Mouse (Mus musculus): ENCODE results near the gene Plekhm2.

Plekhm2 gene

GRCm38 (mm10) chr4:141663122-141663931 lies 1.4 kb downstream of the Plekhm2 start:
- DNase-seq (ENCODE audit: low spot score in 2 of 2): peak in 1 of 2 experiments; percentile 39

GRCm38 (mm10) chr4:141660884-141661283 lies 3.8 kb downstream of the Plekhm2 start:
- no peak for DNase-seq (ENCODE audit: low spot score in 2 of 2)

- no peak for DNase-seq (ENCODE audit: low spot score in 2 of 2)
Measured at GRCm38 (mm10) chr4:141659739-141660138, 5.0 kb downstream of the Plekhm2 start.

- no peak for DNase-seq (ENCODE audit: low spot score in 2 of 2)
Measured at GRCm38 (mm10) chr4:141658846-141659484, 5.7 kb downstream of the Plekhm2 start.

- no peak for DNase-seq (ENCODE audit: low spot score in 2 of 2)
Measured at GRCm38 (mm10) chr4:141656932-141657331, 7.8 kb downstream of the Plekhm2 start.

- DNase-seq (ENCODE audit: low spot score in 2 of 2): no peak
Measured at GRCm38 (mm10) chr4:141655908-141656608, 8.6 kb downstream of the Plekhm2 start.

- DNase-seq (ENCODE audit: low spot score in 2 of 2): no peak
Measured at GRCm38 (mm10) chr4:141654509-141654908, 10.2 kb downstream of the Plekhm2 start.

GRCm38 (mm10) chr4:141653813-141654212 lies 10.9 kb downstream of the Plekhm2 start:
- DNase-seq (ENCODE audit: low spot score in 2 of 2): no peak

- no peak for DNase-seq (ENCODE audit: low spot score in 2 of 2)
Measured at GRCm38 (mm10) chr4:141653044-141653443, 11.7 kb downstream of the Plekhm2 start.

GRCm38 (mm10) chr4:141651944-141652343 lies 12.8 kb downstream of the Plekhm2 start:
- no peak for DNase-seq (ENCODE audit: low spot score in 2 of 2)

GRCm38 (mm10) chr4:141651286-141651685 lies 13.4 kb downstream of the Plekhm2 start:
- no peak for DNase-seq (ENCODE audit: low spot score in 2 of 2)

GRCm38 (mm10) chr4:141649244-141649643 lies 15.5 kb downstream of the Plekhm2 start:
- no peak for DNase-seq (ENCODE audit: low spot score in 2 of 2)

GRCm38 (mm10) chr4:141648262-141648661 lies 16.4 kb downstream of the Plekhm2 start:
- DNase-seq (ENCODE audit: low spot score in 2 of 2): no peak

GRCm38 (mm10) chr4:141647187-141647586 lies 17.5 kb downstream of the Plekhm2 start:
- DNase-seq (ENCODE audit: low spot score in 2 of 2): no peak

GRCm38 (mm10) chr4:141645988-141646387 lies 18.7 kb downstream of the Plekhm2 start:
- DNase-seq (ENCODE audit: low spot score in 2 of 2): no peak

- DNase-seq (ENCODE audit: low spot score in 2 of 2): peak in 1 of 2 experiments; percentile 71
Measured at GRCm38 (mm10) chr4:141643118-141643855, 21.4 kb downstream of the Plekhm2 start.

GRCm38 (mm10) chr4:141641961-141642811 lies 22.5 kb downstream of the Plekhm2 start:
- no peak for DNase-seq (ENCODE audit: low spot score in 2 of 2)

- DNase-seq (ENCODE audit: low spot score in 2 of 2): no peak
Measured at GRCm38 (mm10) chr4:141641353-141641771, 23.3 kb downstream of the Plekhm2 start.

GRCm38 (mm10) chr4:141639474-141639873 lies 25.2 kb downstream of the Plekhm2 start:
- no peak for DNase-seq (ENCODE audit: low spot score in 2 of 2)

- no peak for DNase-seq (ENCODE audit: low spot score in 2 of 2)
Measured at GRCm38 (mm10) chr4:141636693-141637092, 28.0 kb downstream of the Plekhm2 start.

GRCm38 (mm10) chr4:141635991-141636390 lies 28.7 kb downstream of the Plekhm2 start:
- DNase-seq (ENCODE audit: low spot score in 2 of 2): no peak

Data from cerebellum, postnatal 4 days (tissue).